Mouse (Mus musculus): ENCODE data around the gene Ube2j1.

The Ube2j1 gene

GRCm38 (mm10) chr4:33031195-33031960 is at the start of gene Ube2j1:
Ube2j1 (plus strand) TSS chr4:33031416.
- H3K36me3 ChIP-seq (ENCODE audit: control insufficient read depth, insufficient read depth, low read length, poor library complexity, severe bottlenecking): no peaks in the 10 kb centered on the region
- DNase-seq (ENCODE audit: low read depth, low spot score): peak; percentile 88

GRCm38 (mm10) chr4:32981617-32982016 is 49.6 kb upstream of the Ube2j1 start:
- Histone ChIP-seq H3K36me3 (ENCODE audit: control insufficient read depth, insufficient read depth, low read length, poor library complexity, severe bottlenecking) (no peaks in the 10 kb centered on the region), H3K27me3 (ENCODE audit: control insufficient read depth, insufficient read depth, low read length, poor library complexity, severe bottlenecking) (0 out of 2 replicates have a peak, but pooled peaks cover 2% of the 10 kb centered on the region)
- peak; percentile 9 for DNase-seq (ENCODE audit: low read depth, low spot score)

More at GRCm38 (mm10) chr4:33031195-33031960, at the start of gene Ube2j1:
- H3K27me3 ChIP-seq (ENCODE audit: control insufficient read depth, insufficient read depth, low read length, poor library complexity, severe bottlenecking): no peaks in the 10 kb centered on the region

- Histone ChIP-seq H3K36me3 (ENCODE audit: control insufficient read depth, insufficient read depth, low read length, poor library complexity, severe bottlenecking) (no peaks in the 10 kb centered on the region), H3K27me3 (ENCODE audit: control insufficient read depth, insufficient read depth, low read length, poor library complexity, severe bottlenecking) (0 out of 2 replicates have a peak, but pooled peaks cover 2% of the 10 kb centered on the region)
- DNase-seq (ENCODE audit: low read depth, low spot score): no peak
Measured at GRCm38 (mm10) chr4:32982041-32982715, 49.0 kb upstream of the Ube2j1 start.

GRCm38 (mm10) chr4:32982716-32983175 is 48.5 kb upstream of the Ube2j1 start, which contains the start of gene Rragd:
Rragd (plus strand) TSS chr4:32983037.
- no peaks in the 10 kb centered on the region for H3K36me3 ChIP-seq (ENCODE audit: control insufficient read depth, insufficient read depth, low read length, poor library complexity, severe bottlenecking)
- 0 out of 2 replicates have a peak, but pooled peaks cover 2% of the 10 kb centered on the region for H3K27me3 ChIP-seq (ENCODE audit: control insufficient read depth, insufficient read depth, low read length, poor library complexity, severe bottlenecking)
- peak; percentile 45 for DNase-seq (ENCODE audit: low read depth, low spot score)

GRCm38 (mm10) chr4:32983176-32984155 is 47.8 kb upstream of the Ube2j1 start:
- H3K27me3 ChIP-seq (ENCODE audit: control insufficient read depth, insufficient read depth, low read length, poor library complexity, severe bottlenecking): 0 out of 2 replicates have a peak, but pooled peaks cover 2% of the 10 kb centered on the region
- no peaks in the 10 kb centered on the region for H3K36me3 ChIP-seq (ENCODE audit: control insufficient read depth, insufficient read depth, low read length, poor library complexity, severe bottlenecking)
- DNase-seq (ENCODE audit: low read depth, low spot score): peak; percentile 76

- H3K36me3 ChIP-seq (ENCODE audit: control insufficient read depth, insufficient read depth, low read length, poor library complexity, severe bottlenecking): no peaks in the 10 kb centered on the region
- DNase-seq (ENCODE audit: low read depth, low spot score): peak; percentile 17
Measured at GRCm38 (mm10) chr4:32984242-32984641, 47.0 kb upstream of the Ube2j1 start.

GRCm38 (mm10) chr4:32984801-32985675 is 46.2 kb upstream of the Ube2j1 start:
- Histone ChIP-seq H3K36me3 (ENCODE audit: control insufficient read depth, insufficient read depth, low read length, poor library complexity, severe bottlenecking) (no peaks in the 10 kb centered on the region), H3K27me3 (ENCODE audit: control insufficient read depth, insufficient read depth, low read length, poor library complexity, severe bottlenecking) (0 out of 2 replicates have a peak, but pooled peaks cover 2% of the 10 kb centered on the region)
- DNase-seq (ENCODE audit: low read depth, low spot score): peak; percentile 12

More at GRCm38 (mm10) chr4:32984242-32984641, 47.0 kb upstream of the Ube2j1 start:
- H3K27me3 ChIP-seq (ENCODE audit: control insufficient read depth, insufficient read depth, low read length, poor library complexity, severe bottlenecking): 0 out of 2 replicates have a peak, but pooled peaks cover 2% of the 10 kb centered on the region

- Histone ChIP-seq H3K27me3 (ENCODE audit: control insufficient read depth, insufficient read depth, low read length, poor library complexity, severe bottlenecking) (0 out of 2 replicates have a peak, but pooled peaks cover 2% of the 10 kb centered on the region), H3K36me3 (ENCODE audit: control insufficient read depth, insufficient read depth, low read length, poor library complexity, severe bottlenecking) (no peaks in the 10 kb centered on the region)
- DNase-seq (ENCODE audit: low read depth, low spot score): no peak
Measured at GRCm38 (mm10) chr4:32985684-32986083, 45.5 kb upstream of the Ube2j1 start.

GRCm38 (mm10) chr4:32987006-32987405 is 44.2 kb upstream of the Ube2j1 start:
- H3K36me3 ChIP-seq (ENCODE audit: control insufficient read depth, insufficient read depth, low read length, poor library complexity, severe bottlenecking): no peaks in the 10 kb centered on the region
- 0 out of 2 replicates have a peak, but pooled peaks cover 2% of the 10 kb centered on the region for H3K27me3 ChIP-seq (ENCODE audit: control insufficient read depth, insufficient read depth, low read length, poor library complexity, severe bottlenecking)
- no peak for DNase-seq (ENCODE audit: low read depth, low spot score)

- DNase-seq (ENCODE audit: low read depth, low spot score): no peak
- Histone ChIP-seq H3K36me3 (ENCODE audit: control insufficient read depth, insufficient read depth, low read length, poor library complexity, severe bottlenecking) (no peaks in the 10 kb centered on the region), H3K27me3 (ENCODE audit: control insufficient read depth, insufficient read depth, low read length, poor library complexity, severe bottlenecking) (no peaks in the 10 kb centered on the region)
Measured at GRCm38 (mm10) chr4:32989346-32989745, 41.9 kb upstream of the Ube2j1 start.

GRCm38 (mm10) chr4:32994168-32994567 is 37.0 kb upstream of the Ube2j1 start:
- Histone ChIP-seq H3K36me3 (ENCODE audit: control insufficient read depth, insufficient read depth, low read length, poor library complexity, severe bottlenecking) (no peaks in the 10 kb centered on the region), H3K27me3 (ENCODE audit: control insufficient read depth, insufficient read depth, low read length, poor library complexity, severe bottlenecking) (no peaks in the 10 kb centered on the region)
- no peak for DNase-seq (ENCODE audit: low read depth, low spot score)

- DNase-seq (ENCODE audit: low read depth, low spot score): no peak
- no peaks in the 10 kb centered on the region for H3K36me3 ChIP-seq (ENCODE audit: control insufficient read depth, insufficient read depth, low read length, poor library complexity, severe bottlenecking)
- H3K27me3 ChIP-seq (ENCODE audit: control insufficient read depth, insufficient read depth, low read length, poor library complexity, severe bottlenecking): no peaks in the 10 kb centered on the region
Measured at GRCm38 (mm10) chr4:32996083-32996482, 35.1 kb upstream of the Ube2j1 start.

- Histone ChIP-seq H3K27me3 (ENCODE audit: control insufficient read depth, insufficient read depth, low read length, poor library complexity, severe bottlenecking) (no peaks in the 10 kb centered on the region), H3K36me3 (ENCODE audit: control insufficient read depth, insufficient read depth, low read length, poor library complexity, severe bottlenecking) (no peaks in the 10 kb centered on the region)
- no peak for DNase-seq (ENCODE audit: low read depth, low spot score)
Measured at GRCm38 (mm10) chr4:32997571-32997970, 33.6 kb upstream of the Ube2j1 start.
